Mouse (Mus musculus): ENCODE measurements around the gene Sptb. TPM values are rescaled to one million over a fixed set of nuclear protein-coding genes. Genes with fewer than 3 reads are reported as not detected.

Gene Sptb
- polyA plus RNA-seq, 1 experiment, result 0.27 TPM

GRCm38 (mm10) chr12:76583454-76583853 lies 126.9 kb downstream of the Sptb start:
- H3K27ac ChIP-seq (ENCODE audit: insufficient read depth, low read depth, low read length), result no peak overlapping the region
- H3K4me3 ChIP-seq (ENCODE audit: insufficient read depth, low read length), result no peak overlapping the region
- TF ChIP-seq POLR2A (IDR thresholded peaks at IDR 0.05; ENCODE audit: borderline replicate concordance, low read depth, low read length), result no peak
- TF ChIP-seq CTCF (IDR thresholded peaks at IDR 0.05; ENCODE audit: low read depth, low read length), result no peak
- H3K4me1 ChIP-seq (ENCODE audit: control insufficient read depth, insufficient read depth, low read length), result peaks cover 33% of the 10 kb centered on the region

GRCm38 (mm10) chr12:76582841-76583240 lies 127.5 kb downstream of the Sptb start:
- Histone ChIP-seq H3K4me1 (ENCODE audit: control insufficient read depth, insufficient read depth, low read length) (peaks cover 33% of the 10 kb centered on the region), H3K27ac (ENCODE audit: insufficient read depth, low read depth, low read length) (no peak overlapping the region), H3K4me3 (ENCODE audit: insufficient read depth, low read length) (no peak overlapping the region)
- TF ChIP-seq CTCF (IDR thresholded peaks at IDR 0.05; ENCODE audit: low read depth, low read length), result no peak
- TF ChIP-seq POLR2A (IDR thresholded peaks at IDR 0.05; ENCODE audit: borderline replicate concordance, low read depth, low read length), result no peak

DNA sequence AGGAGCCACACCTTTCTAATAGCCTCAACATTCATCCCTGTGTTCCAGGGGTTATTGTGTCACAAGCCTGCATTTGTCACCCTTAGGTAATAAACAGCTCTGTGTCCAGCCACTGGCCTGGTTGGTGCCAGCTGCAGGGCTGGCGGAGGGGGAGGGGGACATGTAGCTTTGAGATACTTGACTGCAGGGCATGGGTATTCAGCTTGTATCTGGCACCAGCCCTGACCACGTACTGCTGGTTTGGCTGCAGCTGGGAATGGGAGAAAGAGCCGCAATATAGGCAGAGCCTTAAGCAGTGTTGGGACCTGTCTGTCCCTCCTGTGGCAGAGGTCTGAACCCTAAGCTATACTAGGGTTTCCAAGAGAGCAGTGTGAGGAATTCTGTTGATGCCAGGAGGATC lies 128.2 kb downstream of the Sptb start:
- Histone ChIP-seq H3K4me1 (ENCODE audit: control insufficient read depth, insufficient read depth, low read length) (peaks cover 33% of the 10 kb centered on the region), H3K4me3 (ENCODE audit: insufficient read depth, low read length) (no peak overlapping the region), H3K27ac (ENCODE audit: insufficient read depth, low read depth, low read length) (no peak overlapping the region)
- TF ChIP-seq POLR2A (IDR thresholded peaks at IDR 0.05; ENCODE audit: borderline replicate concordance, low read depth, low read length), result no peak
- no peak for TF ChIP-seq CTCF (IDR thresholded peaks at IDR 0.05; ENCODE audit: low read depth, low read length)

DNA sequence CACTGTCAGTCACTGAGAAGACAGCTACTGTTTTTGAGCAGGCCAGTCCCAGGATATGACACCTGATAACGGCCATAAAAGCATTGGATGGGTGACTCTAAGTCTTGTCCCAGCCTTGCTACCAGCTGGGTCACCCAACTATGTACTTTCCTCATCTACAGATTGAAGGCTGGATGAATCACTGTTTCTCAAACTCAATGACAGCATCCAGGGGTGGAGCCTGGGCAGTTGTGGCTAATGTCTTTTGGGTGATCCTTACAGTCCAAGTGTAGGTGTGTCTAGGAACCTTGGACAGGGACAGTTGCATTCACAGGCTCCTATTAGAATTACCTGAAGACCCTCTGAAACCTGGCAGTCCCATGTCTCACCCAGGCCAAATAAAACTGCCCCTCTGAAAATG lies 130.5 kb downstream of the Sptb start:
- Histone ChIP-seq H3K4me3 (ENCODE audit: insufficient read depth, low read length) (no peak overlapping the region), H3K27ac (ENCODE audit: insufficient read depth, low read depth, low read length) (no peak overlapping the region), H3K4me1 (ENCODE audit: control insufficient read depth, insufficient read depth, low read length) (peaks cover 29% of the 10 kb centered on the region)
- TF ChIP-seq CTCF (IDR thresholded peaks at IDR 0.05; ENCODE audit: low read depth, low read length), result no peak
- no peak for TF ChIP-seq POLR2A (IDR thresholded peaks at IDR 0.05; ENCODE audit: borderline replicate concordance, low read depth, low read length)

DNA sequence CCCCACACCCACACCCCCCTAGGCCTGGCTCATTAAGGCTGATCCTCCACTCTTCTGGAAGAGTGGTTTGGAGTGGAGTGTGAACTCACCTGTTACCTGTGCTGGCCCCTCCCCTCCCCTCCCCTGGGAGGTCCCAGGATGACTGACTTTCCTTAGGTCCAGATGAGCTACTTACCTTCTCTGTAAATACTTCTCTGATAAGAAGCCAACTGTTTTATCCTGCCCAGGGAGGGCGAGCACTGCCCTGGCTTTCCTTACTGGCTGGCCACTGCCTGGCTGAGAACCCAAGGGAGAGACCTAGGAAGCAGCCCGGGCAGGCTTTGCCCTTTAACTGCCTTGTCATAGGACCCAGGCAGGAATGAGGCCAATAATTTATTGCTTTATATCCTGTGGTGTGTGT lies 131.9 kb downstream of the Sptb start:
- peaks cover 26% of the 10 kb centered on the region for H3K4me1 ChIP-seq (ENCODE audit: control insufficient read depth, insufficient read depth, low read length)
- no peak overlapping the region for H3K27ac ChIP-seq (ENCODE audit: insufficient read depth, low read depth, low read length)
- no peak overlapping the region for H3K4me3 ChIP-seq (ENCODE audit: insufficient read depth, low read length)
- TF ChIP-seq CTCF (IDR thresholded peaks at IDR 0.05; ENCODE audit: low read depth, low read length) (no peak), POLR2A (IDR thresholded peaks at IDR 0.05; ENCODE audit: borderline replicate concordance, low read depth, low read length) (no peak)

DNA sequence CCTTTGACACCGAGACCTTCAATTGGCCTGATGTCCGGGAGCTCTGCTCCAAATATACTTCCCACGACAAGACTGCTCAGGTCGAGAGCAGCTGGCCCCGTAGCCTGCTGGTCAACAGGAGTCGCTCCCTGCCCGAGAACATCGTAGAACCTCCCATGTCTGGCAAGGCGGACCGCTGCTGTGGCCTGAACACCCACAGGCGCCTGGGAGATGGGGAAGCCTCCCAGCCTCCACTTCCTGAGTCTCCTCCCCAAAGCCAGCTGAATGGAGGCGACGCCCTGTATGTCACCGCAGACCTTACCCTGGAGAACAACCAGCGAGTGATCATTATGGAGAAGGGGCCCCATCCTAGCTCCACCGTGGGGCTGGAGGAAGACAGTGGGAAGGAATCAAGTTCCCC lies 132.5 kb downstream of the Sptb start:
- Histone ChIP-seq H3K4me1 (ENCODE audit: control insufficient read depth, insufficient read depth, low read length) (peaks cover 20% of the 10 kb centered on the region), H3K27ac (ENCODE audit: insufficient read depth, low read depth, low read length) (no peak overlapping the region), H3K4me3 (ENCODE audit: insufficient read depth, low read length) (no peak overlapping the region)
- TF ChIP-seq CTCF (IDR thresholded peaks at IDR 0.05; ENCODE audit: low read depth, low read length) (no peak), POLR2A (IDR thresholded peaks at IDR 0.05; ENCODE audit: borderline replicate concordance, low read depth, low read length) (no peak)

- Histone ChIP-seq H3K4me1 (ENCODE audit: control insufficient read depth, insufficient read depth, low read length) (peaks cover 13% of the 10 kb centered on the region), H3K27ac (ENCODE audit: insufficient read depth, low read depth, low read length) (no peak overlapping the region), H3K4me3 (ENCODE audit: insufficient read depth, low read length) (no peak overlapping the region)
- TF ChIP-seq POLR2A (IDR thresholded peaks at IDR 0.05; ENCODE audit: borderline replicate concordance, low read depth, low read length) (no peak), CTCF (IDR thresholded peaks at IDR 0.05; ENCODE audit: low read depth, low read length) (no peak)
Observed at GRCm38 (mm10) chr12:76576806-76577205, 133.5 kb downstream of the Sptb start.

- TF ChIP-seq CTCF (IDR thresholded peaks at IDR 0.05; ENCODE audit: low read depth, low read length) (no peak), POLR2A (IDR thresholded peaks at IDR 0.05; ENCODE audit: borderline replicate concordance, low read depth, low read length) (no peak)
- H3K27ac ChIP-seq (ENCODE audit: insufficient read depth, low read depth, low read length), result no peak overlapping the region
- H3K4me3 ChIP-seq (ENCODE audit: insufficient read depth, low read length), result no peak overlapping the region
- peaks cover 13% of the 10 kb centered on the region for H3K4me1 ChIP-seq (ENCODE audit: control insufficient read depth, insufficient read depth, low read length)
Observed at GRCm38 (mm10) chr12:76576061-76576460, 134.3 kb downstream of the Sptb start.

DNA sequence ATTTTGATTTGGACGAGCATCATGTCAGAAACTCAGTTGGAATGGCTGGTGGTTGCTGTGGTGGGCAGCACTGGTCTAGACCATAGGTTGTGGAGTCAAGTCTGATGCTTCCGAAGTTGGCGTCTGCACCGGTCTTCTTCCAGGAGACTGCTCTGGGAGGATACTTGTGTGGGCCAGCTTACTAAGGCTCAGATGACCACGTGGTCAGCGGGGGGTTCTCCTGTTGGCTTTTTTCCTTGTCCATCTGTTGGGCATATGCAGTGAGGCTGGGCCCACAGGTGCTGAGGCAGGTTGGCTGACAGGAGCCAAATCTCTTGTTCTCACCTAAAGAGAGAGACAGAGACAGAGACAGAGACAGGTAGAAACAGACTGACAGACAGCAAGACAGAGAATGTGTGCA lies 135.5 kb downstream of the Sptb start:
- TF ChIP-seq POLR2A (IDR thresholded peaks at IDR 0.05; ENCODE audit: borderline replicate concordance, low read depth, low read length) (no peak), CTCF (IDR thresholded peaks at IDR 0.05; ENCODE audit: low read depth, low read length) (no peak)
- H3K4me3 ChIP-seq (ENCODE audit: insufficient read depth, low read length), result no peak overlapping the region
- peaks cover 4% of the 10 kb centered on the region for H3K4me1 ChIP-seq (ENCODE audit: control insufficient read depth, insufficient read depth, low read length)
- no peak overlapping the region for H3K27ac ChIP-seq (ENCODE audit: insufficient read depth, low read depth, low read length)

- Histone ChIP-seq H3K4me1 (ENCODE audit: control insufficient read depth, insufficient read depth, low read length) (no peaks in the 10 kb centered on the region), H3K4me3 (ENCODE audit: insufficient read depth, low read length) (no peak overlapping the region), H3K27ac (ENCODE audit: insufficient read depth, low read depth, low read length) (no peak overlapping the region)
- TF ChIP-seq POLR2A (IDR thresholded peaks at IDR 0.05; ENCODE audit: borderline replicate concordance, low read depth, low read length) (no peak), CTCF (IDR thresholded peaks at IDR 0.05; ENCODE audit: low read depth, low read length) (no peak)
Observed at GRCm38 (mm10) chr12:76573381-76573780, 137.0 kb downstream of the Sptb start.
